Mouse (Mus musculus): ENCODE measurements around the gene Rrm1.
A peak's percentile ranks its signal among the peaks of the same experiment; 100 is the strongest.
"Not testable (repeated sequence)": the region's sequence is repeated elsewhere in the genome, so short reads cannot be mapped to it uniquely, and the experiment has no call there.

Gene Rrm1

GRCm38 (mm10) chr7:102486105-102486504, 44.6 kb downstream of the Rrm1 start:
- H3K27me3 ChIP-seq (ENCODE audit: control insufficient read depth, insufficient read depth, low read length, poor library complexity, severe bottlenecking), result no peaks in the 10 kb centered on the region
- DNase-seq (ENCODE audit: low read depth, low spot score), result no peak
- no peaks in the 10 kb centered on the region for H3K36me3 ChIP-seq (ENCODE audit: control insufficient read depth, insufficient read depth, low read length, poor library complexity, severe bottlenecking)

GRCm38 (mm10) chr7:102488161-102488560, 46.7 kb downstream of the Rrm1 start, which contains the start of gene Olfr544:
Gene Olfr544, minus strand, starts transcription at chr7:102488313.
- no peaks in the 10 kb centered on the region for H3K36me3 ChIP-seq (ENCODE audit: control insufficient read depth, insufficient read depth, low read length, poor library complexity, severe bottlenecking)
- DNase-seq (ENCODE audit: low read depth, low spot score), result no peak
- no peaks in the 10 kb centered on the region for H3K27me3 ChIP-seq (ENCODE audit: control insufficient read depth, insufficient read depth, low read length, poor library complexity, severe bottlenecking)

- not testable (repeated sequence) for DNase-seq (ENCODE audit: low read depth, low spot score); H3K27me3 ChIP-seq (ENCODE audit: control insufficient read depth, insufficient read depth, low read length, poor library complexity, severe bottlenecking); H3K36me3 ChIP-seq (ENCODE audit: control insufficient read depth, insufficient read depth, low read length, poor library complexity, severe bottlenecking)
Observed at GRCm38 (mm10) chr7:102494416-102494815, 52.9 kb downstream of the Rrm1 start.

GRCm38 (mm10) chr7:102499473-102499872, 58.0 kb downstream of the Rrm1 start, which contains the start of gene Olfr545:
Gene Olfr545, minus strand, starts transcription at chr7:102499573.
- no peaks in the 10 kb centered on the region for H3K27me3 ChIP-seq (ENCODE audit: control insufficient read depth, insufficient read depth, low read length, poor library complexity, severe bottlenecking)
- no peak for DNase-seq (ENCODE audit: low read depth, low spot score)

GRCm38 (mm10) chr7:102501986-102502385, 60.5 kb downstream of the Rrm1 start:
- DNase-seq (ENCODE audit: low read depth, low spot score), result no peak
- Histone ChIP-seq H3K36me3 (ENCODE audit: control insufficient read depth, insufficient read depth, low read length, poor library complexity, severe bottlenecking) (no peaks in the 10 kb centered on the region), H3K27me3 (ENCODE audit: control insufficient read depth, insufficient read depth, low read length, poor library complexity, severe bottlenecking) (no peaks in the 10 kb centered on the region)

More at GRCm38 (mm10) chr7:102499473-102499872, 58.0 kb downstream of the Rrm1 start, which contains the start of gene Olfr545:
- no peaks in the 10 kb centered on the region for H3K36me3 ChIP-seq (ENCODE audit: control insufficient read depth, insufficient read depth, low read length, poor library complexity, severe bottlenecking)

GRCm38 (mm10) chr7:102506848-102507247, 65.4 kb downstream of the Rrm1 start:
- H3K27me3 ChIP-seq (ENCODE audit: control insufficient read depth, insufficient read depth, low read length, poor library complexity, severe bottlenecking), result no peaks in the 10 kb centered on the region
- DNase-seq (ENCODE audit: low read depth, low spot score), result peak; percentile 85
- no peaks in the 10 kb centered on the region for H3K36me3 ChIP-seq (ENCODE audit: control insufficient read depth, insufficient read depth, low read length, poor library complexity, severe bottlenecking)

GRCm38 (mm10) chr7:102508066-102508465, 66.6 kb downstream of the Rrm1 start:
- DNase-seq (ENCODE audit: low read depth, low spot score), result no peak
- Histone ChIP-seq H3K27me3 (ENCODE audit: control insufficient read depth, insufficient read depth, low read length, poor library complexity, severe bottlenecking) (no peaks in the 10 kb centered on the region), H3K36me3 (ENCODE audit: control insufficient read depth, insufficient read depth, low read length, poor library complexity, severe bottlenecking) (no peaks in the 10 kb centered on the region)

GRCm38 (mm10) chr7:102508666-102509065, 67.2 kb downstream of the Rrm1 start:
- Histone ChIP-seq H3K27me3 (ENCODE audit: control insufficient read depth, insufficient read depth, low read length, poor library complexity, severe bottlenecking) (no peaks in the 10 kb centered on the region), H3K36me3 (ENCODE audit: control insufficient read depth, insufficient read depth, low read length, poor library complexity, severe bottlenecking) (no peaks in the 10 kb centered on the region)
- DNase-seq (ENCODE audit: low read depth, low spot score), result no peak

GRCm38 (mm10) chr7:102509726-102510125, 68.2 kb downstream of the Rrm1 start:
- no peaks in the 10 kb centered on the region for H3K36me3 ChIP-seq (ENCODE audit: control insufficient read depth, insufficient read depth, low read length, poor library complexity, severe bottlenecking)
- no peaks in the 10 kb centered on the region for H3K27me3 ChIP-seq (ENCODE audit: control insufficient read depth, insufficient read depth, low read length, poor library complexity, severe bottlenecking)
- DNase-seq (ENCODE audit: low read depth, low spot score), result no peak

GRCm38 (mm10) chr7:102511927-102512326, 70.4 kb downstream of the Rrm1 start:
- DNase-seq (ENCODE audit: low read depth, low spot score), result no peak
- H3K36me3 ChIP-seq (ENCODE audit: control insufficient read depth, insufficient read depth, low read length, poor library complexity, severe bottlenecking), result no peaks in the 10 kb centered on the region
- H3K27me3 ChIP-seq (ENCODE audit: control insufficient read depth, insufficient read depth, low read length, poor library complexity, severe bottlenecking), result no peaks in the 10 kb centered on the region

- no peaks in the 10 kb centered on the region for H3K27me3 ChIP-seq (ENCODE audit: control insufficient read depth, insufficient read depth, low read length, poor library complexity, severe bottlenecking)
- DNase-seq (ENCODE audit: low read depth, low spot score), result peak; percentile 83
- no peaks in the 10 kb centered on the region for H3K36me3 ChIP-seq (ENCODE audit: control insufficient read depth, insufficient read depth, low read length, poor library complexity, severe bottlenecking)
Observed at GRCm38 (mm10) chr7:102512814-102513435, 71.4 kb downstream of the Rrm1 start.

GRCm38 (mm10) chr7:102514144-102514543, 72.6 kb downstream of the Rrm1 start:
- H3K36me3 ChIP-seq (ENCODE audit: control insufficient read depth, insufficient read depth, low read length, poor library complexity, severe bottlenecking), result no peaks in the 10 kb centered on the region
- no peaks in the 10 kb centered on the region for H3K27me3 ChIP-seq (ENCODE audit: control insufficient read depth, insufficient read depth, low read length, poor library complexity, severe bottlenecking)
- DNase-seq (ENCODE audit: low read depth, low spot score), result peak; percentile 24

- Histone ChIP-seq H3K27me3 (ENCODE audit: control insufficient read depth, insufficient read depth, low read length, poor library complexity, severe bottlenecking) (no peaks in the 10 kb centered on the region), H3K36me3 (ENCODE audit: control insufficient read depth, insufficient read depth, low read length, poor library complexity, severe bottlenecking) (no peaks in the 10 kb centered on the region)
- DNase-seq (ENCODE audit: low read depth, low spot score), result no peak
Observed at GRCm38 (mm10) chr7:102516261-102517050, 75.0 kb downstream of the Rrm1 start.

- Histone ChIP-seq H3K36me3 (ENCODE audit: control insufficient read depth, insufficient read depth, low read length, poor library complexity, severe bottlenecking) (no peaks in the 10 kb centered on the region), H3K27me3 (ENCODE audit: control insufficient read depth, insufficient read depth, low read length, poor library complexity, severe bottlenecking) (no peaks in the 10 kb centered on the region)
- DNase-seq (ENCODE audit: low read depth, low spot score), result no peak
Observed at GRCm38 (mm10) chr7:102517051-102517335, 75.5 kb downstream of the Rrm1 start.
